Mouse (Mus musculus): ENCODE data around the gene Nxph4.

- TF ChIP-seq NRF1 (IDR thresholded peaks at IDR 0.05; ENCODE audit: low read depth, low read length) (no peak), MYC (IDR thresholded peaks at IDR 0.05; ENCODE audit: low read depth, low read length) (no peak), POLR2AphosphoS2 (IDR thresholded peaks at IDR 0.05; ENCODE audit: low read depth, low read length) (no peak), CTCF (conservative IDR thresholded peaks at IDR 0.05 in 1 of 2, IDR thresholded peaks at IDR 0.05 in 1 of 2; ENCODE audit: low read depth in 2 of 2, low read length in 2 of 2) (peak; percentile 42 to 88; a peak in 3 of 4 replicates), E2F4 (IDR thresholded peaks at IDR 0.05; ENCODE audit: insufficient replicate concordance, low read depth, low read length) (no peak), TBP (conservative IDR thresholded peaks at IDR 0.05; ENCODE audit: low read depth, low read length) (no peak), POLR2A (IDR thresholded peaks at IDR 0.05; ENCODE audit: low read depth, low read length) (no peak), JUN (IDR thresholded peaks at IDR 0.05; ENCODE audit: insufficient read depth, low read depth, low read length) (no peak), EP300 (IDR thresholded peaks at IDR 0.05; ENCODE audit: low read length) (no peak), SMC3 (IDR thresholded peaks at IDR 0.05; ENCODE audit: low read depth, low read length) (peak; percentile 91), ZNF384 (IDR thresholded peaks at IDR 0.05; ENCODE audit: low read depth, low read length) (no peak)
Measured at GRCm38 (mm10) chr10:127576381-127576961, 42.1 kb upstream of the Nxph4 start.
